Mouse (Mus musculus): ENCODE measurements around the gene Pank1. TPM values are rescaled to one million over a fixed set of nuclear protein-coding genes. Genes with fewer than 3 reads are reported as not detected.
A peak's percentile ranks its signal among the peaks of the same experiment; 100 is the strongest.

Pank1 gene
- polyA plus RNA-seq, 1 experiment from 2014 or later, result 8.8 TPM

- H3K27me3 ChIP-seq (ENCODE audit: insufficient read depth, poor library complexity, severe bottlenecking), result no peaks in the 10 kb centered on the region
- H3K27ac ChIP-seq, result no peak overlapping the region
- 85% methylated on average over 5 of the region's 5 CpGs for WGBS
- H3K4me1 ChIP-seq, result no peaks in the 10 kb centered on the region
- H3K9me3 ChIP-seq, result no peaks in the 10 kb centered on the region
- H3K4me3 ChIP-seq, result no peak overlapping the region
- no peak for DNase-seq (ENCODE audit: low spot score)
- 0 out of 2 replicates have a peak, but pooled peaks cover 8% of the 10 kb centered on the region for H3K36me3 ChIP-seq
These were observed 72.1 kb downstream of the Pank1 start for GRCm38 (mm10) chr19:34807173-34807572.

GRCm38 (mm10) chr19:34805071-34805470, 74.2 kb downstream of the Pank1 start:
- Histone ChIP-seq H3K4me1 (no peaks in the 10 kb centered on the region), H3K4me3 (no peak overlapping the region), H3K27ac (no peak overlapping the region), H3K36me3 (0 out of 2 replicates have a peak, but pooled peaks cover 4% of the 10 kb centered on the region), H3K9me3 (no peaks in the 10 kb centered on the region), H3K27me3 (ENCODE audit: insufficient read depth, poor library complexity, severe bottlenecking) (no peaks in the 10 kb centered on the region)
- DNase-seq (ENCODE audit: low spot score), result no peak
- WGBS, result 79% methylated on average over 2 of the region's 2 CpGs

DNA sequence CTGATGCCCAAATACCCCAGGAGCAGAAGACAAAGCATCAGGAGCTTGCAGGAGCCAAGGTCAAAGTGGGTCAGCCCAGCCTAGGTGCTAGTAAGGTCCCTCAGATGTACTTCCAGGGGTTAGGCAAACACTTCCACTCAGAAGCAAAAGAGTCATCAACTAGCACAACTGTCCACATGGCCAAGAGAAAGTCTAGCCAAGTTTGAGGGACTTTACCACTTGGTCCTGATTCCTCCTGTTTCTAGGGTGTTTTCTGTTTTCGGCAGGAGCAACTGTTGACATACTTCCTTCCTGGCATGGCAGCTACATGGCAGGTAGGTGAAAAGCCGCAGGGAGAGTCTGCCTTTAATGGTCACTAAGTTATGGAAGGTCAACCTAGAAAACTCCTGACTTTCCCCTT, 74.7 kb downstream of the Pank1 start:
- WGBS, result 80% methylated on average over 2 of the region's 2 CpGs
- H3K36me3 ChIP-seq, result no peaks in the 10 kb centered on the region
- no peak for DNase-seq (ENCODE audit: low spot score)
- no peaks in the 10 kb centered on the region for H3K9me3 ChIP-seq
- no peak overlapping the region for H3K4me3 ChIP-seq
- no peak overlapping the region for H3K27ac ChIP-seq
- H3K4me1 ChIP-seq, result no peaks in the 10 kb centered on the region
- no peaks in the 10 kb centered on the region for H3K27me3 ChIP-seq (ENCODE audit: insufficient read depth, poor library complexity, severe bottlenecking)

- 81% methylated on average over 4 of the region's 4 CpGs for WGBS
- H3K36me3 ChIP-seq, result no peaks in the 10 kb centered on the region
- no peak overlapping the region for H3K27ac ChIP-seq
- no peaks in the 10 kb centered on the region for H3K4me1 ChIP-seq
- no peaks in the 10 kb centered on the region for H3K9me3 ChIP-seq
- no peak for DNase-seq (ENCODE audit: low spot score)
- no peaks in the 10 kb centered on the region for H3K27me3 ChIP-seq (ENCODE audit: insufficient read depth, poor library complexity, severe bottlenecking)
- H3K4me3 ChIP-seq, result no peak overlapping the region
These were observed 75.9 kb downstream of the Pank1 start for GRCm38 (mm10) chr19:34803396-34803795.

- H3K4me1 ChIP-seq, result no peaks in the 10 kb centered on the region
- no peak overlapping the region for H3K4me3 ChIP-seq
- WGBS, result 58% methylated on average over 6 of the region's 6 CpGs
- no peaks in the 10 kb centered on the region for H3K27me3 ChIP-seq (ENCODE audit: insufficient read depth, poor library complexity, severe bottlenecking)
- DNase-seq (ENCODE audit: low spot score), result no peak
- no peak overlapping the region for H3K27ac ChIP-seq
- H3K36me3 ChIP-seq, result no peaks in the 10 kb centered on the region
- H3K9me3 ChIP-seq, result no peaks in the 10 kb centered on the region
These were observed 79.5 kb downstream of the Pank1 start for GRCm38 (mm10) chr19:34799644-34800267.

- DNase-seq (ENCODE audit: low spot score), result no peak
- 83% methylated on average over 4 of the region's 4 CpGs for WGBS
- no peak overlapping the region for H3K4me3 ChIP-seq
- no peaks in the 10 kb centered on the region for H3K27me3 ChIP-seq (ENCODE audit: insufficient read depth, poor library complexity, severe bottlenecking)
- no peak overlapping the region for H3K27ac ChIP-seq
- H3K36me3 ChIP-seq, result no peaks in the 10 kb centered on the region
- no peaks in the 10 kb centered on the region for H3K9me3 ChIP-seq
- H3K4me1 ChIP-seq, result no peaks in the 10 kb centered on the region
These were observed 82.9 kb downstream of the Pank1 start for GRCm38 (mm10) chr19:34796396-34796795.

DNA sequence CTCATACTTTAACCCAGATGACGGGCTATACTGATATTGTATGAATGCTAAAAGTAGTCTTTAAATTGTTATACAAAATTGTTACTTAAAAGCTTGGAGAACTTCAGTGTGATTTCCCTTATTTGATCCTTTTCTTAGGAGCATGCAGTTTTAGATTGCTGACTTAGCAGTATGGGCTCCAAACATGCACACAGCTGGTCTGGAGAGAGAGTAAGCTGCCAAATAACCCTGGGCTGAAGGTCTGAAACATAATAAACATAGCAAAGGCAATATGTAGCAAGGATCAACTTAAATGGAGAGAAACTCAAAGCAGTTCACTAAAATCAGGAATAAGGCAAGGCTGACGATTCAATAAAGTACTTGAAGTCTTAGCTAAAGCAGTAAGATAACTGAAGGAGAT, 96.8 kb downstream of the Pank1 start:
- 93% methylated on average over 2 of the region's 2 CpGs for WGBS
- Histone ChIP-seq H3K36me3 (no peaks in the 10 kb centered on the region), H3K4me3 (no peak overlapping the region), H3K27ac (no peak overlapping the region), H3K4me1 (no peaks in the 10 kb centered on the region), H3K9me3 (no peaks in the 10 kb centered on the region), H3K27me3 (ENCODE audit: insufficient read depth, poor library complexity, severe bottlenecking) (no peaks in the 10 kb centered on the region)
- no peak for DNase-seq (ENCODE audit: low spot score)

- DNase-seq (ENCODE audit: low spot score), result no peak
- Histone ChIP-seq H3K4me3 (no peak overlapping the region), H3K4me1 (no peaks in the 10 kb centered on the region), H3K9me3 (no peaks in the 10 kb centered on the region), H3K36me3 (no peaks in the 10 kb centered on the region), H3K27ac (no peak overlapping the region), H3K27me3 (ENCODE audit: insufficient read depth, poor library complexity, severe bottlenecking) (no peaks in the 10 kb centered on the region)
- 93% methylated on average over 1 of the region's 1 CpGs for WGBS
These were observed 100.3 kb downstream of the Pank1 start for GRCm38 (mm10) chr19:34778993-34779392.

GRCm38 (mm10) chr19:34778098-34778497, 101.2 kb downstream of the Pank1 start:
- no peak overlapping the region for H3K4me3 ChIP-seq
- no peak overlapping the region for H3K27ac ChIP-seq
- no peaks in the 10 kb centered on the region for H3K36me3 ChIP-seq
- H3K27me3 ChIP-seq (ENCODE audit: insufficient read depth, poor library complexity, severe bottlenecking), result no peaks in the 10 kb centered on the region
- no peaks in the 10 kb centered on the region for H3K4me1 ChIP-seq
- no peak for DNase-seq (ENCODE audit: low spot score)
- H3K9me3 ChIP-seq, result no peaks in the 10 kb centered on the region

- Histone ChIP-seq H3K36me3 (no peaks in the 10 kb centered on the region), H3K4me1 (no peaks in the 10 kb centered on the region), H3K9me3 (no peaks in the 10 kb centered on the region), H3K27me3 (ENCODE audit: insufficient read depth, poor library complexity, severe bottlenecking) (no peaks in the 10 kb centered on the region), H3K4me3 (no peak overlapping the region), H3K27ac (no peak overlapping the region)
- no peak for DNase-seq (ENCODE audit: low spot score)
- 23% methylated on average over 6 of the region's 6 CpGs for WGBS
These were observed 106.5 kb downstream of the Pank1 start for GRCm38 (mm10) chr19:34772775-34773174.

DNA sequence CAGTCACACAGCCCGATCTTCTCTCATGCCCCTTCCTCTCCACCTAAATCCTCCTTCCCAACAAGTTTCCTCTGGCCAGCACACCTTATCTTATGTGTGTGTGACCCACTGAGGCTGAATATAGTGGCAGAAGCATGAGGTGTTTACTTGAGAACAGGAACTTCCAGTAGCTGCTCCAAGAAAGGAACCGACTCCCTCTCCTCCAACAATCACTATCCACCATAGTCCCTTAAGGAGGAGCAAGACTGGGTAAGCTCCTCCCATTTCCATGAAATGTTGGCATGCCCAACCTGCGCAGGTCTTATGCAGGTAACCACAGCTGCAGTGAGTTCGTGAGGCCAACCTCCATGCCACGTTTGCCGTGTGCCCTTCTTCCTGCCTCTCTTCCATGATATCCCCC, 108.5 kb downstream of the Pank1 start:
- Histone ChIP-seq H3K36me3 (no peaks in the 10 kb centered on the region), H3K4me3 (no peak overlapping the region), H3K27me3 (ENCODE audit: insufficient read depth, poor library complexity, severe bottlenecking) (no peaks in the 10 kb centered on the region), H3K27ac (no peak overlapping the region), H3K4me1 (no peaks in the 10 kb centered on the region), H3K9me3 (no peaks in the 10 kb centered on the region)
- no peak for DNase-seq (ENCODE audit: low spot score)
- WGBS, result 76% methylated on average over 6 of the region's 6 CpGs

DNA sequence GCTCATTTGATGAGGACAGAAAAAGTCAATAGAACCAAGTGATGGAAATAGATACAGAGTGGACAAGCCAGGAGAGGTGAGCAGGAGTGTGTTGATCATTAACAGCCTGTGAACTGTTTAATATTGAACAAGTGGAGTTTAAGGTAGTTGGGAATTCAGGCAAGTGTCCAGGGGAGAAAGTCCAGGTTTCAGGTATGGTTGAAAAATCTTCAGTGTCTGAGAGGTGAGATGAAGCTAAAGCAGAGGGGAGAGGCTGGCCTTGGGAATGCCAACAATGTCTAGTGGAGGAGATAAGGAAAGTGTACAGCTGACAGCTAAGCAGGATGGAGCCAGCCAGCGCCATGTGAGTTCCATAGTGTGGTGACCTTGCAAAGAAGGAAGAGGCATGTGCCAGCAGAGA, 120.5 kb downstream of the Pank1 start:
- DNase-seq (ENCODE audit: low spot score), result peak; percentile 81
- no peaks in the 10 kb centered on the region for H3K36me3 ChIP-seq
- H3K9me3 ChIP-seq, result no peaks in the 10 kb centered on the region
- no peak overlapping the region for H3K4me3 ChIP-seq
- H3K27me3 ChIP-seq (ENCODE audit: insufficient read depth, poor library complexity, severe bottlenecking), result no peaks in the 10 kb centered on the region
- peak overlapping the region; percentile 70; the same call in 1 of the 2 replicates for H3K27ac ChIP-seq
- H3K4me1 ChIP-seq, result peaks cover 11% of the 10 kb centered on the region
- WGBS, result 24% methylated on average over 1 of the region's 1 CpGs

Measured in heart, embryonic 10.5 days (tissue).